Mouse (Mus musculus): ENCODE results near the gene Ptprd.

Gene Ptprd

GRCm38 (mm10) chr4:77233243-77233642 lies 978.5 kb downstream of the Ptprd start:
- DNase-seq, result peak in 1 of 2 experiments; percentile 1

DNA sequence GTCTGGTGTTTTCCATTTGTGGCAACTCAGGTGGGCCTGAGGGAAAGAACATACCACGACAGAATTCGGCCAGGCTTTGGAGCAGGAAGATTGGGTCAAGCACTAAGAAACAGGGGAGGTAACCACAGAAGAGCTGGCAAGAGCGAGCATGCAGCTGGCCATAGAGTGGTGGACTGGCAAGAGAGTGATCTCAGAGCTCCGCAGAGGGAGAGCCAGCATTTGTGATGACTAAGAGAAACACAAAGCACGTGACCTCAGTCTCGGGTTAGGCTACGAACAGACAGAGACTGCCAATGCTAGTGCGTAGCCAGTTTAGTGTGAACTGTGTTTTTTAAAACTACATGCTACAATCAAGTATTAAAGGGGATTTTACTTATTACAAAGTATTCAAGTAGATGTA lies 1042.9 kb downstream of the Ptprd start:
- peak; percentile 9 to 22 for DNase-seq

DNA sequence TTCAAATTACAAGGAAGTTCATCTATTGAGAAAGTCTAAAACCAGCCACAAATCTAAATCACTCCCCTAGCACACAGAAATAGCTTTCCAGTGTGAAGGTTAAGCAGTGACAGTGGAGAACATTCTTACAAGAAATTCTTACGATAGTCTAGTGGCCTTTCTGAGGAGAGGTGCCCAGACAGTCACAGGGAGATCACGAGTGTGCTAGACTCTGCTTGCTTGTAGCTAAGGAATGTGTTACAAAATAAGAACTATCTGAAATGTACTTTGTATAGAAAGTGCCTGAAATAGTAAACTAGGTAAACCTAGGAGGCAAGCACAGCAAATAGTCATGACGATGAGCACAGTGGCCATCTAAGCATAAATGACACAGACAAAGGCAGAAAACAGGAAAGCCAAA lies 1054.2 kb downstream of the Ptprd start:
- DNase-seq, result no peak

GRCm38 (mm10) chr4:77155561-77155960 lies 1056.2 kb downstream of the Ptprd start:
- DNase-seq, result peak; percentile 71 to 78

- DNase-seq, result no peak
Measured at GRCm38 (mm10) chr4:77155037-77155436, 1056.7 kb downstream of the Ptprd start.

DNA sequence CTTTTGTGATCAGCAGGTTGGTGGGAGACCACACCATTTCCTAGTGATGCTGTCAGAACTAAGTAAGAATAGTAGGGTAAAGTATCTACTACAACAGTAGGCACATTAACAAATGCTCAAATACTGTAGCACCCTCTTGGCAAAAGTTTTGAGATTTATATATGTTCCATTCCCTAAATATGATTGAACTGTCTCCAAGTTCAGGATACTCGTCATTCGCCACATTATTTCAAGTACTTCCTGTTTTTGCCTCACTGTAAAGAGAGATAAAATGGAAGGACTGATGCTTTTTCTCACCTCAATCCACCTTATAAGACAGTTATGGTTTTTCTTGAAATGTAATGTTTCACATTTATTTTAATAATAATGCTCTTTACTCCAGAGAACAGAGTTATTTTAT lies 1086.9 kb downstream of the Ptprd start:
- no peak for DNase-seq

DNA sequence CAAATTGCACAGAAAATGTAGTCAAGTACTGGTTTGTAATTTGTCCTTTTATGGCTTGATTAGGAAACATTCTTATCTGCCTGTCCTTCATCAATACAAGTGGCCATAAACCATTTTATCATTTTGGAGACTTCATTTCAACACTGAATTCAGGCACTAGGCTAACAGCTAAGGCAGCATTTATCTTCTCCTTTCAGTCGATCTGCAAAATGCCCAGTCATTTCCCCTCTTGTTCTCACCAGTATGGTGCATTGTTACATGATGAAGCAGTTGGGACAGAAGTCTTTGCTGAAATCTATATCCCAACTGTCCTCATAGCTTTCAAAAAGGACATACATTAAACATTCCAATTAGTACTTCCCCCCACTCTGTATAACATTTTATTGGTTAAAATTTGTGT lies 1100.9 kb downstream of the Ptprd start:
- no peak for DNase-seq

DNA sequence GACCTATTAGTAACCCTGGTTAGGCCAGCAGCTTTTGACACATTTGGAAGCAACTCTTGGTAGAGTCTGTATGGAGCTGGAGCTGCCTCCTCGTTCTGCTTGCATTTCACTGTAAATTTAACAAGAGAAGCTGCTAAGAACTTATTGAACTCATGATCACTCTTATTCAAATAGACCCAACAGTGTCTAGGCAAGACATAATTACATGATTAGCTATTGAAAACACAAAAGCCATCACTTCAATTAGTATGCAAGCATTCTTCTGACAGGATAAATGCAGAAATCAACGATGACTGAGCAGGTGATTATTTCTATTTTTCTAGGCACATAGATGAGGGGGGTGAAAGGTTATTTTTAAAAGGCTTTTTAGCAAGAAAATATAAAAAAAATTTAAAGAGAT lies 1104.5 kb downstream of the Ptprd start:
- no peak for DNase-seq

DNA sequence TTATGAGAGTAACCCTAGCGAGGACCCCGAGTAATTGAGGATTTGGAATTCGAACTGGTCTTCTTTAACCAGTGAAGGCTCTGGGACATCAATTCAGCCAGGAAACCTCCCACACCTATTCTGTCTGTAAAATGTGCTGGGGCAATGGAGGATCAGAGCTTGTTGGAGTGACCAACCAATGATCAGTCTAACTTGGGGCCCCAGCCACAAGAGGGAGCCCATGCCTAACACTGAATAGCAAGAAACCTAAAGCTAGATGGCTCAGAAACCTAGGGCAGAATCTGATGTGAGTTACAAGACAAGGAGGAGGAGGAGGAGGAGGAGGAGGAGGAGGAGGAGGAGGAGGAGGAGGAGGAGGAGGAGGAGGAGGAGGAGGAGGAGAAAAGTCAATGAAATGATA lies 1128.6 kb downstream of the Ptprd start:
- peak; percentile 67 to 77 for DNase-seq

DNA sequence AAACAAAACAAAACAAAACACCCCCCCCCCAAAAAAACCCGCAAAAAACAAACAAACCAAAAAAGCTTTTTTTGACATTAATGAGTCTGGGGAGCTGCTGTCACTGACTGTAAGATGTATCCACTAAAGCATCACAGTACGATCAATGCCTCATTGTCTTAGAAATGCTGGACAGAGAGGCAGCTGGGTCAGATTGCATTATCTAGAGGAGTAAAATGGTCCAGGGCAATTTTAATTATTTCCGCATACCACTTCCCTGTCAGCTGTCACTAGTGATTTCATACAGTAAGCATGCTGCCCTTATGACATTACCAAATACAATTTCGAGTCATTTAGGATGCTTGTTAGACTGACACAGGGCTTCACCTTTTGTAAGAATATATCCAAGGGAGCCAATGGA lies 1134.2 kb downstream of the Ptprd start:
- DNase-seq, result no peak

GRCm38 (mm10) chr4:77050536-77051207 lies 1161.1 kb downstream of the Ptprd start:
- no peak for DNase-seq

- no peak for DNase-seq
Measured at GRCm38 (mm10) chr4:77004483-77004882, 1207.3 kb downstream of the Ptprd start.

- no peak for DNase-seq
Measured at GRCm38 (mm10) chr4:76996172-76996571, 1215.6 kb downstream of the Ptprd start.

DNA sequence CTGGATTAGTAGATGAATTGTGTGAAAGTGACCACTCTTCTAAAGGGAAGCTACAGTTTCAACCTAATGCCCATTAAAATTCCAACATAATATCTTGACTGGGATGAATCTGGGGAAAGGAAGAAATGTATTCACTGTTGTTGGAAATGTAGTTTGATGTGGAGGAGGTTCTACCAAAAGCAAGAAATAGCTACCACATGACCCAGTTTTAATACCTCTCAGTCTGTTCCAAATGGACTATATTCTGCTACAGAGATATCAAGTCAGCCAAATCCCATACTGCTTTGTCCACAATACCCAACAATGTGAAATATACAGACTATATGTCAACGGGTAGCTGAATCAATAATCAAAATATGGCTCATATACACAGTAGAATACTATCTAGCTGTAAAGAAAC lies 1221.8 kb downstream of the Ptprd start:
- no peak for DNase-seq

DNA sequence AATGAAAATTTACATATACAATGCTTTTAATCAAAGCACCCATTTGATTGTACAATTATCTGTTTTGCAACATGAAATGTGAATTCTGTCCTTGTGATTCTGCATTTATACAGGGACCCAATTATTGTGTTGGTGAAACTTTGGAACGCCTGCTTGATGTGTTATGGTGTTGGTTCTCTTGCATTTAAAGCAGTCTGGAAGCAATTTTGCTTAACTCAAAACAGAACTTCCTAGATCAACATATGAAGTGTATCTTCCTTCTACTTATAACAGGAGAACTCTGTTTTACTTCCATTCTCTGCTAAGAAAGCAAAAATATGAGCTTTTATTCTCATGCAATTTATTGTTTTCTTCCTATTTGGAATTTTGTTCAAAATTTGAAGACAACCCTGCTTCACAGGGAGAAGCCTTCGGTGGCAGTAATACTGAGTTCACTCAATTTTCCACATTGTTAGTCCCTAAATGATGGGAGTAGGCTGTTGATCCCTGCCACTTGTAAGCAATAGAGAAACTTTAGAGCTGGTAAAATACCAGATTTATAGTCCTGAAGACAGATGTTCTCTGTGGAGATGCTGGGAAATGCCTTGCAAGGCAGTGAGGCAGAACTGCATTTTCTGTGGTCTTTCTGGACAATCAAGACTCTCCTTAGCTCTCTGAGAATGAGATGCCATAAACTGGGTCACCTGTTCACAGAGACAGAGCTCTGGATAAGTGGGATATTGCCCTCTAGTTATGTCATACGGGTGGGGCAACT lies 1234.5 kb downstream of the Ptprd start:
- no peak for DNase-seq

DNA sequence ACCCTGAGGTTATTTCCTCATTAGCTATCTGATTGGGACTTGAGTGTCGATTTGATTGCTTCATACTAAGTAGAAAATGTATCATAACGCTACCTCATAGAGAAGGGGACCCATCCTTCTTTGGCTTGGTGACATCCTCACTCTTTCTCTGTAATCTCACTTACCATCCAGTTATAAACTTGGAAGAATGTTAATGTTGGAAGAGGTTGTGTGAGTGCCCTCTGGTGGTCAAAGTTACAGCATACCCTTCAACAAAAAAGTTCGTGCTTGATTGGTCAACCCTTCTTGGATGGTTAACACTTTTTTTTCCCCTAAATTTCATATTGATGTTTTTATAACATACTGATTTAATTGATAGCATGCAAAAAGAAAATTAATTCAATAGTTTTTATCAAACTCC lies 1263.5 kb downstream of the Ptprd start:
- peak; percentile 66 to 75 for DNase-seq

- DNase-seq, result no peak
Measured at GRCm38 (mm10) chr4:76941382-76942360, 1270.1 kb downstream of the Ptprd start.

DNA sequence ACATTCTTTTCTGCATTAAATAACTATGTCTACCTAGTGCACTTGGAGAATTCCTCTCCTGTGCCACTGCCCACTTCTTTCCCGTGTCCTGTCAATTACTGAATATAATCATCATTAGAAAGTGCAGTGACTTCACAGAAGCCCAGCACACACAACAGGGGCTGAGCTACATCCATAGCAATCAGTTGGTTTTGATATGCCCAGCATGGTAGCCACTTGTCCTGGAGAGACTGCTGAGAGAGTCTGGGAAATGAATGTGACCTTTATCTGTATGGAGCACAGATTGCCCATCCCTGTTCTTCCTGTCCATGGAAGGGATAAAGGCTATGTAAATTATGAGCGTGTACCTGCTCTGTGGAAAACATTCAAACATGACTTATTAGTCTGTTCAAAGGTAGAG lies 1280.2 kb downstream of the Ptprd start:
- no peak for DNase-seq

DNA sequence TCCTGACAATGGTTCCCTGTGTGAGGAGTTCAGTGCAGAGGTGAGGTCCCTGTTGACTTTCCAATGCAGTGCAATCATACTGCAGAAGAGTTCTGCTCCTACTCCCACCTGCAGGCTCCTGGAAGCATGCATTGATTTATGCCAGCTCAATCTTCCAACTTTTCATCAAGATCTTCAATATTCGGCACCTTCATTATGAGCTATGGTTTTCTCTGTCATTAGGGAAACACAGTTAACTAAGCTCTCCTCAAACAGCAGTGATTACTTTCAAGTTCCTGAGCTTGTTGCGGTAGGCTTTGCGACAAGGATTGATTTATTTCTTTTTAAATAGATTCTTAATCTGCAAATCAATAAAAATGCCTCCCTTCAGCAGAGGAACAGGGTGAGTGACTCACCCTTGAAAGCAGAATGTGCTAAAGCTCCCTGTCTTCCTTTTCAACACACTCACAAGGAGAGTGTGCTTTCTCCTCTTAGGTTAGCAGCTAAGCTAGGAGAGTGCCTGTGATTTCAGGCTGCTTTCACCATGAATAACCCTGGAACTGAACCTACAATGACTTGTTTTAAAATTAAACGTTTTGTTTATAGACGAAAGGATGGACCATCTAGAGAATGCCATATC lies 1298.1 kb downstream of the Ptprd start:
- DNase-seq, result no peak

GRCm38 (mm10) chr4:76901692-76902091 lies 1310.1 kb downstream of the Ptprd start:
- no peak for DNase-seq

GRCm38 (mm10) chr4:76889669-76890068 lies 1322.1 kb downstream of the Ptprd start:
- no peak for DNase-seq

- DNase-seq, result no peak
Measured at GRCm38 (mm10) chr4:76881610-76882009, 1330.2 kb downstream of the Ptprd start.

DNA sequence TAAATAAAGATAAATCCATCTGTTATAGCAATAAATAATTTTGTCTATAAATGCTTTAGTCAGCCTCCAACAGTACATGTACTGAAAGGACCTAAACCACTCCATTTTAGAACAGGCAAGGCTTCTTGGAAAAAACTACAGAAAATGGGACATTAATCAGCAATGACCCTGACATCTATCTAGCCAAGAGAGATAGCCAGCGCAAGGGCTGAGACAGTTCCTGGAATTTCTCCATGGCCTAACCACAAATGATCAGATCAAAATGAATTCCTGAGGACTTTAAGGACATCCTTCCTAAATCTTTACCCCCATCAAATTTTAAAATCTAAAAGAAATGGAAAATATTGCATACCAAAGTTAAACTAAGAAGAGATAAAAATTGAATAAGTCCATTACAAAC lies 1340.8 kb downstream of the Ptprd start:
- DNase-seq, result no peak

Data from cerebellum, postnatal 10 days (tissue).